Mouse (Mus musculus) embryonic facial prominence, embryonic 11.5 days (tissue): ENCODE results near the gene Numa1. TPM values are rescaled to one million over a fixed set of nuclear protein-coding genes. Genes with fewer than 3 reads are reported as not detected.
A peak's percentile ranks its signal among the peaks of the same experiment; 100 is the strongest.

Experiments used
- ATAC-seq: fragments of 200-750 bp; cut with Nextera tagmentation; replicated peaks from 2 replicates; pipeline ENCODE4 v1.8.0; 2017; ENCODE audit warnings: low read depth; ENCODE audit not compliant: insufficient number of reproducible peaks, low FRiP score, low TSS enrichment
- DNase-seq: peaks from one replicate; pipeline ENCODE4 v3.0.0-alpha.2; 2015; ENCODE audit warnings: low spot score
- H3K27ac ChIP-seq: fragments of 300-500 bp; sonication (generic); replicated peaks from 2 replicates; pipeline ENCODE4 v1.5.1; 2014; ENCODE audit warnings: mild to moderate bottlenecking, low read depth, low read length, control low read depth
- H3K27me3 ChIP-seq: fragments of 300-500 bp; sonication (generic); 2 replicates; pipeline ENCODE4 v1.6.1; 2014; ENCODE audit warnings: mild to moderate bottlenecking, low read length, moderate library complexity, mixed read lengths; ENCODE audit not compliant: control insufficient read depth, insufficient read depth
- H3K36me3 ChIP-seq: fragments of 300-500 bp; sonication (generic); replicated peaks from 2 replicates; pipeline ENCODE4 v1.6.1; 2014; ENCODE audit warnings: low read depth, mild to moderate bottlenecking, low read length, moderate library complexity, mixed read lengths; ENCODE audit not compliant: control insufficient read depth, insufficient read depth
- H3K4me1 ChIP-seq: fragments of 300-500 bp; sonication (generic); 2 replicates; pipeline ENCODE4 v1.6.1; 2014; ENCODE audit warnings: low read length, mixed read lengths; ENCODE audit not compliant: control insufficient read depth, insufficient read depth
- H3K4me2 ChIP-seq: fragments of 300-500 bp; sonication (generic); 2 replicates; pipeline ENCODE4 v1.6.1; 2014; ENCODE audit warnings: low read depth, mild to moderate bottlenecking, control low read depth, low read length, moderate library complexity
- H3K4me3 ChIP-seq: fragments of 300-500 bp; sonication (generic); 2 replicates; pipeline ENCODE4 v1.5.1; 2014; ENCODE audit warnings: low read depth, low read length, control low read depth
- H3K9ac ChIP-seq: fragments of 300-500 bp; sonication (generic); replicated peaks from 2 replicates; pipeline ENCODE4 v1.6.1; 2014; ENCODE audit warnings: mild to moderate bottlenecking, control low read depth, low read length
- H3K9me3 ChIP-seq: fragments of 300-500 bp; sonication (generic); replicated peaks from 2 replicates; pipeline ENCODE4 v1.6.1; 2016; ENCODE audit warnings: mild to moderate bottlenecking, low read length, inconsistent platforms, mixed read lengths; ENCODE audit not compliant: control insufficient read depth
- WGBS: fragments of 180-500 bp; shearing (Covaris S2); extraction: QIAGEN DNeasy Blood & Tissue Kit; methylation state at CpG from one replicate; pipeline ENCODE4 v1.1.7; 2014; 5-methylcytosine and 5-hydroxymethylcytosine counted together
- polyA plus RNA-seq: library from polyadenylated mRNA; unstranded; fragments of >200 nt; fragmentation: Nextera tagmentation; extraction: Ambion mirVana; gene quantifications from 2 replicates; pipeline ENCODE4 v1.2.1, GENCODE M21; 2014

Gene Numa1
- polyA plus RNA-seq, 1 experiment from 2014 or later = 110 TPM

- H3K4me2 ChIP-seq = peak overlapping the region; percentile 56; the same call in 1 of the 2 replicates
- peaks cover 3% of the 10 kb centered on the region for H3K36me3 ChIP-seq
- DNase-seq (no peak), ATAC-seq (no peak)
- peaks cover 4% of the 10 kb centered on the region; the same call in 1 of the 2 replicates for H3K4me1 ChIP-seq
- H3K27ac ChIP-seq = no peak overlapping the region
- 84% methylated on average over 9 of the region's 9 CpGs for WGBS
- H3K4me3 ChIP-seq = peak overlapping the region; percentile 78
- H3K9ac ChIP-seq = no peak overlapping the region
- no peaks in the 10 kb centered on the region for H3K9me3 ChIP-seq
- H3K27me3 ChIP-seq = no peaks in the 10 kb centered on the region
Measured at GRCm38 (mm10) chr7:102063891-102064290, 130.0 kb downstream of the Numa1 start.

Other genes starting within 250 kb of the Numa1 start
- gene Phox2a, start 115.8 kb upstream of the Numa1 start, polyA plus RNA-seq = 0.34 and 0.57 TPM in 2 replicates
- gene Inppl1, start 95.9 kb upstream of the Numa1 start, polyA plus RNA-seq = 30.5 and 34.4 TPM in 2 replicates
- gene Folr2, start 76.9 kb upstream of the Numa1 start, polyA plus RNA-seq = 0.50 TPM in 1 of 2 replicates, not detected in the other
- 85.6 and 92.7 TPM in 2 replicates for gene Anapc15, start 70.4 kb upstream of the Numa1 start, polyA plus RNA-seq
- gene Folr1, start 63.3 kb upstream of the Numa1 start, polyA plus RNA-seq = 0.91 and 4.9 TPM in 2 replicates
- gene Lamtor1, start 28.2 kb upstream of the Numa1 start, polyA plus RNA-seq = 127 and 149 TPM in 2 replicates
- gene Tomt, start 27.8 kb upstream of the Numa1 start, polyA plus RNA-seq = 0.26 and 0.27 TPM in 2 replicates
- gene Lrrc51, start 216 bp upstream of the Numa1 start, polyA plus RNA-seq = 11.0 and 12.1 TPM in 2 replicates
- 1.6 TPM in 2 replicates for gene Il18bp, start 84.6 kb downstream of the Numa1 start, polyA plus RNA-seq
- 26.9 and 28.9 TPM in 2 replicates for gene Rnf121, start 131.4 kb downstream of the Numa1 start, polyA plus RNA-seq
- 23.0 and 23.8 TPM in 2 replicates for gene Xndc1, start 131.4 kb downstream of the Numa1 start, polyA plus RNA-seq
- gene Xntrpc, start 131.6 kb downstream of the Numa1 start, polyA plus RNA-seq = 1.4 and 1.9 TPM in 2 replicates
- gene Trpc2, start 149.0 kb downstream of the Numa1 start, polyA plus RNA-seq = not detected in 2 replicates
- 0.96 and 1.1 TPM in 2 replicates for gene Art1, start 167.6 kb downstream of the Numa1 start, polyA plus RNA-seq
- gene Art5, start 175.4 kb downstream of the Numa1 start, polyA plus RNA-seq = 1.7 and 1.9 TPM in 2 replicates
- gene Chrna10, start 182.7 kb downstream of the Numa1 start, polyA plus RNA-seq = not detected in 2 replicates